Mouse (Mus musculus) embryonic facial prominence, embryonic 11.5 days (tissue): ENCODE results near the gene Tmem243. TPM values are rescaled to one million over a fixed set of nuclear protein-coding genes. Genes with fewer than 3 reads are reported as not detected.

Source experiments
- ATAC-seq: fragments of 200-750 bp; cut with Nextera tagmentation; replicated peaks from 2 replicates; pipeline ENCODE4 v1.8.0; 2017; ENCODE audit warnings: low read depth; ENCODE audit not compliant: insufficient number of reproducible peaks, low FRiP score, low TSS enrichment
- DNase-seq: peaks from one replicate; pipeline ENCODE4 v3.0.0-alpha.2; 2015; ENCODE audit warnings: low spot score
- H3K27ac ChIP-seq: fragments of 300-500 bp; sonication (generic); replicated peaks from 2 replicates; pipeline ENCODE4 v1.5.1; 2014; ENCODE audit warnings: mild to moderate bottlenecking, low read depth, low read length, control low read depth
- H3K27me3 ChIP-seq: fragments of 300-500 bp; sonication (generic); 2 replicates; pipeline ENCODE4 v1.6.1; 2014; ENCODE audit warnings: mild to moderate bottlenecking, low read length, moderate library complexity, mixed read lengths; ENCODE audit not compliant: control insufficient read depth, insufficient read depth
- H3K36me3 ChIP-seq: fragments of 300-500 bp; sonication (generic); replicated peaks from 2 replicates; pipeline ENCODE4 v1.6.1; 2014; ENCODE audit warnings: low read depth, mild to moderate bottlenecking, low read length, moderate library complexity, mixed read lengths; ENCODE audit not compliant: control insufficient read depth, insufficient read depth
- H3K4me1 ChIP-seq: fragments of 300-500 bp; sonication (generic); 2 replicates; pipeline ENCODE4 v1.6.1; 2014; ENCODE audit warnings: low read length, mixed read lengths; ENCODE audit not compliant: control insufficient read depth, insufficient read depth
- H3K4me2 ChIP-seq: fragments of 300-500 bp; sonication (generic); 2 replicates; pipeline ENCODE4 v1.6.1; 2014; ENCODE audit warnings: low read depth, mild to moderate bottlenecking, control low read depth, low read length, moderate library complexity
- H3K4me3 ChIP-seq: fragments of 300-500 bp; sonication (generic); 2 replicates; pipeline ENCODE4 v1.5.1; 2014; ENCODE audit warnings: low read depth, low read length, control low read depth
- H3K9ac ChIP-seq: fragments of 300-500 bp; sonication (generic); replicated peaks from 2 replicates; pipeline ENCODE4 v1.6.1; 2014; ENCODE audit warnings: mild to moderate bottlenecking, control low read depth, low read length
- H3K9me3 ChIP-seq: fragments of 300-500 bp; sonication (generic); replicated peaks from 2 replicates; pipeline ENCODE4 v1.6.1; 2016; ENCODE audit warnings: mild to moderate bottlenecking, low read length, inconsistent platforms, mixed read lengths; ENCODE audit not compliant: control insufficient read depth
- WGBS: fragments of 180-500 bp; shearing (Covaris S2); extraction: QIAGEN DNeasy Blood & Tissue Kit; methylation state at CpG from one replicate; pipeline ENCODE4 v1.1.7; 2014; 5-methylcytosine and 5-hydroxymethylcytosine counted together
- polyA plus RNA-seq: library from polyadenylated mRNA; unstranded; fragments of >200 nt; fragmentation: Nextera tagmentation; extraction: Ambion mirVana; gene quantifications from 2 replicates; pipeline ENCODE4 v1.2.1, GENCODE M21; 2014

Tmem243 gene
- polyA plus RNA-seq, 1 experiment from 2014 or later, result 17.1 TPM

DNA sequence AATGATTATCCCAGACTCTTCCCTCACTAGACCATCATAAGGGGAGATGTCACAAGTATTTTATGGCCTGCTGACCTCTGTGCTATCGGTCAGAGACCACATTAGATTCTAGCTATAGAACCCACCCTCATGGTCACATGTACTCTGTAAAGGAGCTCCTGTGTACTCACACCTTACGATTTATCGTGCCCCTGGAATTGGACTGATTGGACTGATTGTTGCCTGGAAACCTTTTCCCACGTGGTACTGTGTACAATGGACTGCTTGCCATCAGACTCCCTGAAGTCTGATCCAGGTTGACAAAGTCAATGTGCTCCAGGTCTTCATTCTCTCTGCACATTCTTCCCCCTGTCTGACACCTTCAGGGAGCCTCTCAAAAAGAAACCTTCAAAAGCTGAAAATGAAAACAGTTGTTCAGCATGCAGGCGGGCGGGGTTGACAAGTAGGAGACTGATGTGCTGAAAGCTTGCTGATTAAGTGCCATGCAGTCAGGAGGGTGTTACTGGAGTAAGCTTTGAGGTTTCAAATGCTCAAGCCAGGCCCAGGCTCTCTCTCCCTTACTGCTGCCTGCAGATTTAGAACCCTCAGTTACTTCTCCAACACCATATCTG is 30.8 kb upstream of the Tmem243 start:
- 79% methylated on average over 6 of the region's 6 CpGs for WGBS

DNA sequence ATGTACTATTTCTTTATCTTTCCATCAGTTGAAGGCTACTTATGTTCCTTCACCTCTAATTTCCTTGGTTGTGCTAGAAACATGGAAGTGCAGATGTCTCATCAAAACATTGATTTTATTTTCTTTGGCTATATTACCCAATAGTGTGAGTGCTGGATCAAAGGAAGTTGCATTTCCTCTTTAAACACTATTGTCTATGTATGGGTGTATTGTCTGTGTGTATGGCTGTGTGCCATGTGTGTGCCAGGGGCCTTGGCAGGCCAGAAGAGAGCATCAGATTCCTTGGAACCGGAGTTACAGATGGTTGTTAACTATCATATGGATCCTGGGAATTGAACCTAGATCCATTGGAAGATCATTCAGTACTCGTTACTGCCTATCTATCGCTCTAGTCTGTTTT is 29.1 kb upstream of the Tmem243 start:
- H3K4me1 ChIP-seq, result no peaks in the 10 kb centered on the region
- no peak overlapping the region for H3K27ac ChIP-seq
- no peak for DNase-seq
- H3K4me2 ChIP-seq, result no peak overlapping the region
- no peaks in the 10 kb centered on the region for H3K36me3 ChIP-seq
- ATAC-seq, result no peak
- WGBS, result 91% methylated on average over 3 of the region's 3 CpGs
- H3K27me3 ChIP-seq, result no peaks in the 10 kb centered on the region
- no peak overlapping the region for H3K4me3 ChIP-seq
- H3K9ac ChIP-seq, result no peak overlapping the region
- H3K9me3 ChIP-seq, result no peaks in the 10 kb centered on the region

More for the DNA sequence above, 30.8 kb upstream of the Tmem243 start:
- Histone ChIP-seq H3K4me1 (no peaks in the 10 kb centered on the region), H3K36me3 (no peaks in the 10 kb centered on the region), H3K27ac (no peak overlapping the region), H3K9ac (no peak overlapping the region), H3K9me3 (no peaks in the 10 kb centered on the region), H3K4me3 (no peak overlapping the region), H3K4me2 (no peak overlapping the region), H3K27me3 (no peaks in the 10 kb centered on the region)
- DNase-seq (no peak), ATAC-seq (no peak)

DNA sequence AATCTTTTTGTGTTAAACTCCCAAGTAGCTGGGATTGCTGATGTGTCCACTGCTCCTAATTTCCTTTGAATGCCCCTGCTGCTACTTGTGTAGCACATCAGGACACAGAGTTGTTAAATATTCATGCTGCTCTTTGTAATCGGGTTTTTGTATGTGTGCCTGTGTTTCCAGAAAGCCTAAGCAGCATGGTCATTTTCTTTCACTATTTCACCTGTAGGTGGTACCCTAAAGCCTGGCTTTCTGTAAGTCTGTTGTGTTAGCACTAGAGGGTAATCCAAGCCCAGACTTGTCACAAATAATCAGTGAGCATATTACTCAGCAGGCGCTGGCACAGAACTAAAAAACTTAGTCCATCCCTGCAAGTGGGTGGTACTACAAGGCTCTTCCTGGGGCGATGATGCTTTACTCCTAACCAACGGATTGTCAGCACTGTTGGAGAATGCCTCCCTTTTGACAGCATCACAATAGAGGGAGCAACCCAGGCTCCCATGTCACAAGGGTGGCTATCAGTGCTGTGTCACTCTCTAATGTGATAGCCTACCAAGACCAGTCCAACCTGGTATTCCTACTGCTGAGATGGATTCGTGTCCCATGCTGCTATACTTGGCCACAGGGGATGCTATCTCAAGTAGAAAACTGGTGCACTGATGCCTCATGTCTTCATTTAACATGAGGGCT is 27.2 kb upstream of the Tmem243 start:
- Histone ChIP-seq H3K4me2 (no peak overlapping the region), H3K9me3 (no peaks in the 10 kb centered on the region), H3K36me3 (no peaks in the 10 kb centered on the region), H3K9ac (no peak overlapping the region), H3K27ac (no peak overlapping the region), H3K4me1 (no peaks in the 10 kb centered on the region), H3K27me3 (no peaks in the 10 kb centered on the region), H3K4me3 (no peak overlapping the region)
- DNase-seq (peak; percentile 53), ATAC-seq (peak; percentile 61; the same call in 1 of the 2 replicates)
- 46% methylated on average over 5 of the region's 5 CpGs for WGBS

DNA sequence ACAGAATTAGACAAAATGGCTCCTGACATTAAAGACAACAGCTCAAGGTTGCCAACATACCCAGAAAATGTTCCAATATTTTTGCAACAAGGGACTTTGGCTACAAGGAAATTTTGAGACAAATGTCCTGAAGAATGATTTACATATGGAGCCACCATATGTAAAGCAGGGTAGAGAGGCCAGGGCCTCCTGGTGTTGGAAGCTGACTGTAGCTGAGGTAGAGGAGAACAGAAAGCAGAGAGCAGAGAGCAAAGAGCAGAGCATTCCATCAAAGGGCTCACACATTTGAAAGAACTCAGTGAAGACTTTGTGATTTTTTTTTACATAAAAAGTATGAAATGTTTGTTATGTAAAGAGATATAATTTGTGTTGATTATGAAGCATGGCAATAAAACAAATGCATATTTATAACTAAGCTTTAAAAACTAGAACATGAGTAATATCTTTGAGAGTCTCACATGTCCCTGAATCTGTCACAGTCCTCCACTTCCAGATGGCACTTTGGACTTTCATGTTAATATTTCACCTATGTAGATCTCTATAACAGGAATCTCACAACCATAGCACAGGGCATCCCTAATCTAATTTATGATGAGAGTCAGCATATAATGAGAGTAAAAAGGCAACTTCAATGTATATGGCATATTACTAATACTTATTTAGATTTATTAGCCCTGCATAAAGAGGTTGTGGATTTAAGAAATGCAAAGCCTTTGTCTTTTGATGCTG is 20.5 kb upstream of the Tmem243 start:
- Histone ChIP-seq H3K4me2 (no peak overlapping the region), H3K4me1 (no peaks in the 10 kb centered on the region), H3K4me3 (no peak overlapping the region), H3K9ac (no peak overlapping the region), H3K36me3 (no peaks in the 10 kb centered on the region), H3K9me3 (no peaks in the 10 kb centered on the region), H3K27ac (no peak overlapping the region), H3K27me3 (no peaks in the 10 kb centered on the region)
- no peak for ATAC-seq
- no peak for DNase-seq

DNA sequence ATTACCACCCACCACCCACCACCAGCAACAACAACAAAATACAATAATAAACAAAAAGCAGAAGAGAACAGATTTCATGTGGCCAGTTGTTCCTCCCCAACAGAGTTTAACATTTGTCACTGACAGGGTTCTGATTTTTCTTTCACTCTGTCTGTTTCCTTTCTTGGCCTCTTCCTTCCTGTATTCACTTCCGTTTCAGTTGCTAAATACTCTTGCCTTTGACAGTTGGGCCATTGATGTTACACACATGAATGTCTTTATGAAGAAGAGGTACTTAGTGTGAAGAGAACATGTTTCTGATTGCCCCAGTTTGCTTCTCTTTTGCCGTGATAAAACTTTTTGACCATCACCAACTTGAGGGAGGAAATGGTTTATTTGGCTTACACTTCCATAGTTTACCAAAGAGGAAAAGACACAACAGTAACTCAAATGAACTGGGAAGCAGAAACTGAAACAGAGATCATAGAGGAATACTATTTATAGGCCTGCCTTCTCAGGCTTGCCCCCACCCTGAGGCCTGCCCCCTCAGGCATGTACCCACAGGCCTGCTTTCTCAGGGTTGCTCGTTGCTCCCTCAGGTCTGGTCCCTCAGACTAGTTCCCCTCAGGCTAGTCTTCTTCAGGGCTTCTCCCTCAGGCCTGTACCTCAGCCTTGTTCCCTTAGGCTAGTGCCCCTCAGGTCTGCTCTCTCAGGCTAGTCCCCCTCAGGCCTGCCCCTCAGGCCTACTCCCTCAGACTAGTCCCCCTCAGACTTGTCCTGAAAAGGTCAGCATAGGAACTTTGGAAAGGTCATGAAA is 13.3 kb upstream of the Tmem243 start:
- Histone ChIP-seq H3K27me3 (no peaks in the 10 kb centered on the region), H3K9me3 (no peaks in the 10 kb centered on the region), H3K36me3 (no peaks in the 10 kb centered on the region), H3K4me2 (no peak overlapping the region), H3K27ac (no peak overlapping the region), H3K9ac (no peak overlapping the region), H3K4me3 (no peak overlapping the region), H3K4me1 (no peaks in the 10 kb centered on the region)
- DNase-seq, result no peak
- WGBS, result 80% methylated on average over 3 of the region's 3 CpGs
- ATAC-seq, result no peak; the same call in 1 of the 2 replicates

DNA sequence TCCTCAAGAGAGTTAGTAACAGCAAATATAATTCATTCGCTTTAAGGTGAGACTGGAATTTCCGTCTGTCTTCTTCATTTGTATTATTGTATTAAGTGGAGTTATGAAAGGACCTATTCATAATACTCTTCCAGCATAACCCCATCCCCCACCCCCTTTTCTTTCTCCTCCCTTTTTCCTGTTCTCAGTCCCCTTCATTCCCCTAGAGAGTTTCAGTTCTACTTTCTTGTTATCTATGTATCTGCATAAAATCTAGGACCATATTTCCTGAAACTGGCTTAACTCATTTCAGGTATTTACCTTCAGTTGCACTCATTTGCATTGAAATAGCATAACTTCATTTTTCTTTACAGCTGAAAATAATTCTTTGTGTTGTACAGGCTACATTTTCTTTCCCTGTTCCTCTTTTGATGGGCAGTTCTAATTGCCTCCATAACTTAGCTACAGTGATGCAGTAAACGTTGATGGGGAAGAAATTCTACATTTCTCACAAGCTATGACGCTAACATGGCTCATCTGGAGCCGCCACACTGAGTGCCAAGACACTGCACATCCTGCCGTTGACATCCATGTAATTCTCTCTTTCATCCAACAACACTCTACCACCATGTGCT is 9.9 kb upstream of the Tmem243 start:
- Histone ChIP-seq H3K27me3 (no peaks in the 10 kb centered on the region), H3K27ac (no peak overlapping the region), H3K4me3 (no peak overlapping the region), H3K4me2 (no peak overlapping the region), H3K4me1 (no peaks in the 10 kb centered on the region), H3K9ac (no peak overlapping the region), H3K9me3 (no peaks in the 10 kb centered on the region), H3K36me3 (no peaks in the 10 kb centered on the region)
- DNase-seq, result no peak
- 76% methylated on average over 6 of the region's 6 CpGs for WGBS
- ATAC-seq, result no peak

DNA sequence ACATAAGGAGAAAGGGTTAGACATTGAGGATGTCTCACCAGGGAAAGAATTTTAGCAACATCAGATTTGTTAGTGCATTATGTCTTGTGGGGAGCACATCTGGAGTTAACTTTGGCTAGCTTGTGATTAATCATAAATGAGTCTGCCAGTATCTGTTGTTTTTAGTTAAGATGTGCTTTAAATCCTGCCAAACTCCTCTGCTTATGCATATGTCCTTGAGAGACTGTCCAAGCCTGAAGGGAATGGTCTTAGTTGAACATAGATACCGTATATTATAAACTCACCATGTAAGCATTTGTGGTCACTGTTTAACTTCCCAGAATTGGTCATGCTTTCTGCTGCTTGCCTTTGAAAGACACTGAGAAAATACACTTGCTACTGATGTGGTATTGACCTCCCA is 7.8 kb upstream of the Tmem243 start:
- Histone ChIP-seq H3K27ac (no peak overlapping the region), H3K27me3 (no peaks in the 10 kb centered on the region), H3K9me3 (no peaks in the 10 kb centered on the region), H3K4me1 (no peaks in the 10 kb centered on the region), H3K4me3 (no peak overlapping the region), H3K9ac (no peak overlapping the region), H3K4me2 (no peak overlapping the region), H3K36me3 (no peaks in the 10 kb centered on the region)
- ATAC-seq, result no peak
- 85% methylated on average over 1 of the region's 1 CpGs for WGBS
- no peak for DNase-seq
